Mouse (Mus musculus): ENCODE data around the gene Myrfl. TPM values are rescaled to one million over a fixed set of nuclear protein-coding genes. Genes with fewer than 3 reads are reported as not detected.

Myrfl gene
- polyA plus RNA-seq, 1 experiment from 2014 or later, result 0.23 TPM

GRCm38 (mm10) chr10:116771215-116771935 lies 125.3 kb downstream of the Myrfl start:
- Histone ChIP-seq H3K27me3 (ENCODE audit: control insufficient read depth, insufficient read depth, low read length) (peaks cover 3% of the 10 kb centered on the region; the same call in 1 of the 2 replicates), H3K4me2 (peak overlapping the region; percentile 50), H3K4me3 (ENCODE audit: low read depth, low read length) (0 out of 2 replicates have a peak overlapping the region, but pooled peaks have one; percentile 16), H3K36me3 (ENCODE audit: control insufficient read depth, insufficient read depth, low read length) (no peaks in the 10 kb centered on the region), H3K27ac (ENCODE audit: low read depth, low read length) (peak overlapping the region; percentile 54), H3K9me3 (replicated peaks; ENCODE audit: control insufficient read depth, low read length) (no peaks in the 10 kb centered on the region), H3K9ac (ENCODE audit: low read depth, low read length) (no peak overlapping the region), H3K4me1 (ENCODE audit: control insufficient read depth, insufficient read depth, low read length) (peaks cover 20% of the 10 kb centered on the region)
- ATAC-seq (replicated peaks; ENCODE audit: insufficient number of reproducible peaks, low FRiP score, low TSS enrichment), result no peak
- WGBS (ENCODE audit: insufficient replicate concordance), result 45% methylated on average over 21 of the region's 21 CpGs

GRCm38 (mm10) chr10:116768642-116769041 lies 128.1 kb downstream of the Myrfl start:
- ATAC-seq (replicated peaks; ENCODE audit: insufficient number of reproducible peaks, low FRiP score, low TSS enrichment), result peak; percentile 37; the same call in 1 of the 2 replicates
- Histone ChIP-seq H3K27ac (ENCODE audit: low read depth, low read length) (peak overlapping the region; percentile 50; the same call in 1 of the 2 replicates), H3K27me3 (ENCODE audit: control insufficient read depth, insufficient read depth, low read length) (no peaks in the 10 kb centered on the region; the same call in 1 of the 2 replicates), H3K4me2 (no peak overlapping the region), H3K4me3 (ENCODE audit: low read depth, low read length) (no peak overlapping the region), H3K36me3 (ENCODE audit: control insufficient read depth, insufficient read depth, low read length) (no peaks in the 10 kb centered on the region), H3K9me3 (replicated peaks; ENCODE audit: control insufficient read depth, low read length) (no peaks in the 10 kb centered on the region), H3K4me1 (ENCODE audit: control insufficient read depth, insufficient read depth, low read length) (peaks cover 20% of the 10 kb centered on the region), H3K9ac (ENCODE audit: low read depth, low read length) (no peak overlapping the region)
- WGBS (ENCODE audit: insufficient replicate concordance), result 39% methylated on average over 13 of the region's 13 CpGs

- 76% methylated on average over 6 of the region's 6 CpGs for WGBS (ENCODE audit: insufficient replicate concordance)
- Histone ChIP-seq H3K9me3 (replicated peaks; ENCODE audit: control insufficient read depth, low read length) (no peaks in the 10 kb centered on the region), H3K27ac (ENCODE audit: low read depth, low read length) (no peak overlapping the region), H3K4me1 (ENCODE audit: control insufficient read depth, insufficient read depth, low read length) (peaks cover 13% of the 10 kb centered on the region), H3K36me3 (ENCODE audit: control insufficient read depth, insufficient read depth, low read length) (no peaks in the 10 kb centered on the region), H3K4me2 (no peak overlapping the region), H3K4me3 (ENCODE audit: low read depth, low read length) (no peak overlapping the region), H3K27me3 (ENCODE audit: control insufficient read depth, insufficient read depth, low read length) (no peaks in the 10 kb centered on the region), H3K9ac (ENCODE audit: low read depth, low read length) (no peak overlapping the region)
- ATAC-seq (replicated peaks; ENCODE audit: insufficient number of reproducible peaks, low FRiP score, low TSS enrichment), result no peak
Measured at GRCm38 (mm10) chr10:116766525-116766924, 130.2 kb downstream of the Myrfl start.

- ATAC-seq (replicated peaks; ENCODE audit: insufficient number of reproducible peaks, low FRiP score, low TSS enrichment), result no peak
- no peak overlapping the region for H3K4me3 ChIP-seq (ENCODE audit: low read depth, low read length)
- H3K36me3 ChIP-seq (ENCODE audit: control insufficient read depth, insufficient read depth, low read length), result no peaks in the 10 kb centered on the region
- peaks cover 9% of the 10 kb centered on the region for H3K4me1 ChIP-seq (ENCODE audit: control insufficient read depth, insufficient read depth, low read length)
- H3K9me3 ChIP-seq (replicated peaks; ENCODE audit: control insufficient read depth, low read length), result no peaks in the 10 kb centered on the region
- no peak overlapping the region for H3K4me2 ChIP-seq
- 43% methylated on average over 4 of the region's 4 CpGs for WGBS (ENCODE audit: insufficient replicate concordance)
- H3K9ac ChIP-seq (ENCODE audit: low read depth, low read length), result no peak overlapping the region
- H3K27me3 ChIP-seq (ENCODE audit: control insufficient read depth, insufficient read depth, low read length), result no peaks in the 10 kb centered on the region
- no peak overlapping the region for H3K27ac ChIP-seq (ENCODE audit: low read depth, low read length)
Measured at GRCm38 (mm10) chr10:116761476-116762068, 135.1 kb downstream of the Myrfl start.

GRCm38 (mm10) chr10:116760561-116760960 lies 136.2 kb downstream of the Myrfl start:
- Histone ChIP-seq H3K27ac (ENCODE audit: low read depth, low read length) (no peak overlapping the region), H3K9ac (ENCODE audit: low read depth, low read length) (no peak overlapping the region), H3K9me3 (replicated peaks; ENCODE audit: control insufficient read depth, low read length) (no peaks in the 10 kb centered on the region), H3K4me3 (ENCODE audit: low read depth, low read length) (no peak overlapping the region), H3K36me3 (ENCODE audit: control insufficient read depth, insufficient read depth, low read length) (no peaks in the 10 kb centered on the region), H3K27me3 (ENCODE audit: control insufficient read depth, insufficient read depth, low read length) (no peaks in the 10 kb centered on the region), H3K4me2 (no peak overlapping the region), H3K4me1 (ENCODE audit: control insufficient read depth, insufficient read depth, low read length) (peaks cover 17% of the 10 kb centered on the region)
- ATAC-seq (replicated peaks; ENCODE audit: insufficient number of reproducible peaks, low FRiP score, low TSS enrichment), result no peak
- WGBS (ENCODE audit: insufficient replicate concordance), result 83% methylated on average over 14 of the region's 14 CpGs

GRCm38 (mm10) chr10:116759816-116760215 lies 136.9 kb downstream of the Myrfl start:
- 78% methylated on average over 4 of the region's 4 CpGs for WGBS (ENCODE audit: insufficient replicate concordance)
- no peaks in the 10 kb centered on the region for H3K27me3 ChIP-seq (ENCODE audit: control insufficient read depth, insufficient read depth, low read length)
- H3K4me3 ChIP-seq (ENCODE audit: low read depth, low read length), result no peak overlapping the region
- no peak for ATAC-seq (replicated peaks; ENCODE audit: insufficient number of reproducible peaks, low FRiP score, low TSS enrichment)
- no peaks in the 10 kb centered on the region for H3K36me3 ChIP-seq (ENCODE audit: control insufficient read depth, insufficient read depth, low read length)
- H3K4me1 ChIP-seq (ENCODE audit: control insufficient read depth, insufficient read depth, low read length), result peaks cover 17% of the 10 kb centered on the region
- no peak overlapping the region for H3K4me2 ChIP-seq
- no peaks in the 10 kb centered on the region for H3K9me3 ChIP-seq (replicated peaks; ENCODE audit: control insufficient read depth, low read length)
- H3K27ac ChIP-seq (ENCODE audit: low read depth, low read length), result no peak overlapping the region
- no peak overlapping the region for H3K9ac ChIP-seq (ENCODE audit: low read depth, low read length)

GRCm38 (mm10) chr10:116755881-116756581 lies 140.7 kb downstream of the Myrfl start:
- no peak for ATAC-seq (replicated peaks; ENCODE audit: insufficient number of reproducible peaks, low FRiP score, low TSS enrichment)
- Histone ChIP-seq H3K27ac (ENCODE audit: low read depth, low read length) (no peak overlapping the region), H3K4me1 (ENCODE audit: control insufficient read depth, insufficient read depth, low read length) (peaks cover 17% of the 10 kb centered on the region), H3K4me2 (no peak overlapping the region), H3K9ac (ENCODE audit: low read depth, low read length) (no peak overlapping the region), H3K4me3 (ENCODE audit: low read depth, low read length) (no peak overlapping the region), H3K9me3 (replicated peaks; ENCODE audit: control insufficient read depth, low read length) (no peaks in the 10 kb centered on the region), H3K27me3 (ENCODE audit: control insufficient read depth, insufficient read depth, low read length) (no peaks in the 10 kb centered on the region), H3K36me3 (ENCODE audit: control insufficient read depth, insufficient read depth, low read length) (no peaks in the 10 kb centered on the region)
- WGBS (ENCODE audit: insufficient replicate concordance), result 50% methylated on average over 10 of the region's 10 CpGs

GRCm38 (mm10) chr10:116754940-116755339 lies 141.8 kb downstream of the Myrfl start:
- Histone ChIP-seq H3K4me3 (ENCODE audit: low read depth, low read length) (no peak overlapping the region), H3K9ac (ENCODE audit: low read depth, low read length) (no peak overlapping the region), H3K4me1 (ENCODE audit: control insufficient read depth, insufficient read depth, low read length) (peaks cover 24% of the 10 kb centered on the region), H3K9me3 (replicated peaks; ENCODE audit: control insufficient read depth, low read length) (no peaks in the 10 kb centered on the region), H3K27me3 (ENCODE audit: control insufficient read depth, insufficient read depth, low read length) (no peaks in the 10 kb centered on the region), H3K4me2 (no peak overlapping the region), H3K36me3 (ENCODE audit: control insufficient read depth, insufficient read depth, low read length) (no peaks in the 10 kb centered on the region), H3K27ac (ENCODE audit: low read depth, low read length) (no peak overlapping the region)
- no peak for ATAC-seq (replicated peaks; ENCODE audit: insufficient number of reproducible peaks, low FRiP score, low TSS enrichment)
- WGBS (ENCODE audit: insufficient replicate concordance), result 80% methylated on average over 11 of the region's 11 CpGs

Measured in heart, embryonic 11.5 days (tissue).